Mouse (Mus musculus) kidney, adult 9 months (tissue): ENCODE data around the gene Ppm1h.

Source experiments
- DNase-seq: peaks from one replicate; pipeline ENCODE4 v3.0.0; 2022

The Ppm1h gene

DNA sequence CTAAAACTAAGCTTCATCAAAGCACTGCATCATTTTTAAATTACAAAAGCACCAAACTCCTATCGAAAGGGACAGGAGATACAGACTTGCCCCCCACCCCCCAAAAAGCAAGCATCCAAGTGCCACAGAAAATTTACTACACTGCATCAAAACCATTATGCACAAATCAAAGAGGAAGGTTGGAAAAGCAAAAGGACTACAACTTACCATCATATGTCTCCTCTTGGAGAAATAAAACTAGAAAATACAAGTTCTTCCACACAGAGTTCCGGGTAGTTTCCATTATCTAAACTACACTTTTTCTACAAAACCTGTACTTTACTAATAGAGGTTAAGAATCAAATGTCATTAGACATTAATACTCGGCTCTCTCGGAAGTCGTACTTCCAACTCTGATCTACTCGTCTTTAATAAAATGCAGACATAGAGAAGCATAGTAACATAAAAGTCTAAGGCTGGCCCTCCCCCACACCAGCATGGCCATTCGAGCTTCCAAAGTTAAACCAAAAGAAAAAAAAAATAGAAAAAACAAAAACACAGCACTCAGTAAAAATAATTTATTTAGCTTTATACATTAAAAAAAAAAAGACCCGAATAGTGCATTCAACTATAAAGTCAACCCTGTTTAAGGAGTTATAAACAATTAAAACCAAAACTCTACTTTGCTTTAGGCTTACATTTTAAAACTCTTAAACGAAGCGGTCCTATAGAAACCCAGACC lies 306.1 kb downstream of the Ppm1h start:
- DNase-seq, result no peak

DNA sequence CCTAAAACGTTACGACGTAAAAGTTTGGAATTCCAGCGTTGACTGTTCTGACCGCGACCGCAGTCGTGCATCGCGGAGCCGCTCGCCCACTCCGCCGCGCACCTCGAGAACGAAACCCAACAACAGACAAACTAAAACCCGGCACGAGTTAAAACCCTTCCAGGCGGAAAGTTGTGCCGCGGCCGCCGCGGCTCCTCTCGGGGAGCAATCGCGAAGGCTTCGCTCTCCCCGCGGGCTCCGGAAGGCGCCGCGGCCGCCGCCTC lies 306.6 kb downstream of the Ppm1h start:
- no peak for DNase-seq

DNA sequence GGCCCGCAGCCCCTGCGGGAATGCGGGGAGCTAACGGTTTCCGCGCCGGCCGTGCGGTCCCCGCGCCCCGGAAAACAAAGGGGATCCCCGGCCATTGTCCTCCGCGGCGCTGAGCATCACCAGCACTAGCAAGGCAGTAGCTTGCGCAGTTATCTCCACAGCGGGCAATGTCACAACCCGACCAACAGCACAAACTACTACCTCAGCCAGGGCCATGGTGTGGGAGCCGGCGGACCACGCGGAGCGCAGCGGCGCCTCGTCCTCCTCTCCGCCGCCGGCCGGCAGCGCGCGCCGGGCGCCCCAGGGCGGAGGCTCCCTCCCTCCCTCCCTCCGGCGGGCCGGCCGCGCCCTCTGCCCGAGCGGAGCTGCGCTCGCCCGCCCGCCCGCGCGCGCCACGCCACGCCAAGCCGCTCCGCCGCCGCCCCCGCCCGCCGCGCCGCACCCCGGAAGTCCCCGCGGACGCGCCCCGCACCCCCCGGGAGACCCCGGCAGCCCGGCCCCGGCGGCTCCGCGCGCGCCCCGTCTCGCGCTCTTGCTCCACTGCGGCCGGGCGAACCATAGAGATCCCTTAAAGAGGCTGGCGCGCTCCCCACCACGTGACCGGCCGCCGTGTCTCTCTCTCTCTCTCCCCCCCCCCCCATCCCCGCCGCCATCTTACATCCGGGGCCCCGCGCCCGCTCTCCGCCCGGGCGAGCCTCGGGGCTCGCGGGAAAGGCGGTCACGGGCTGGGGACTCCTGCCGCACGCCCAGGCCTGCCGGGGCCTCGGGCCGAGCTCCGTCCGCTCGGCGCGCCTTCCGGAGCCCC lies 307.2 kb downstream of the Ppm1h start:
- peak; percentile 83 for DNase-seq

GRCm38 (mm10) chr10:122986320-122987225 lies 308.0 kb downstream of the Ppm1h start:
- peak; percentile 79 for DNase-seq

DNA sequence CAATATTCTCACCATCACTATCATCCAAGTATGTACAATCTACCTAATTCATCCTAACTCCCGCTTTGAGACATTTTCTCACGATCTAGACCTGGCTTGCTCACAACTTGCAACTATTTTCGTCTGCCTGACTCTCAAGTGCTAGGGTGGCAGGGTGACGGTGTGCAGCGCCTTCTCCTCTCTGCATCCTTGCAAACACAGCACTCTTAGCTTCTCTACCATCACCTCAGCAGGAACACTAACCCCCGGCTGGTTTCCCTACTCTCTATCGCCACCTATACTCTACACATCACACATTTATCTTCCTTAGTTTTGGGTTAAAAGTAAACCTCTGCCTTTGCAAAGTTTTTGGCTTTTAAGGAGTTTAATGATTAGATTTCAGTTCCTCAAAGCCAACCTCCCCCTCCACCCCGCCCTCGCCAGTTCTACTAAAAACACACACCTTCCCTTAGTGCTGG lies 309.1 kb downstream of the Ppm1h start:
- peak; percentile 76 for DNase-seq

GRCm38 (mm10) chr10:122988372-122988771 lies 309.8 kb downstream of the Ppm1h start:
- DNase-seq, result no peak

DNA sequence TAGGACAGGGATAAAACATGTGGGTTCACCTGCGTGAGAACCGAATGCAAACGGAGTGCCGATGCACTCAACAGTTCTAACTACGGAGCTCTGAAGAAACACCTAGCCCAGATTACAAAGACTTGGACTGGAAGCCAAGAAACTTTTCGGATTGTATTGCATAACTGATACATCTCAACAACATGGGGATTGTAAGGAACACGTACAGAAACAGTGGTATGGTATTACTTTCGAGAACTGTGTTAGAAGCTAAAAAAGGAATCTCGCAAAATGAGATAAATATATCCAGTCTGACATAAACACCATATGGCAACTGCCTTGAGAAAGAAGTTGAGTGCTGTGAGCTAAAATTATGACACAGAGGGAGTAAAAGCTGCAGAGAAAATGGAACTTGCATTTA lies 311.4 kb downstream of the Ppm1h start:
- DNase-seq, result no peak

- DNase-seq, result no peak
Observed at GRCm38 (mm10) chr10:122990606-122991005, 312.0 kb downstream of the Ppm1h start.

DNA sequence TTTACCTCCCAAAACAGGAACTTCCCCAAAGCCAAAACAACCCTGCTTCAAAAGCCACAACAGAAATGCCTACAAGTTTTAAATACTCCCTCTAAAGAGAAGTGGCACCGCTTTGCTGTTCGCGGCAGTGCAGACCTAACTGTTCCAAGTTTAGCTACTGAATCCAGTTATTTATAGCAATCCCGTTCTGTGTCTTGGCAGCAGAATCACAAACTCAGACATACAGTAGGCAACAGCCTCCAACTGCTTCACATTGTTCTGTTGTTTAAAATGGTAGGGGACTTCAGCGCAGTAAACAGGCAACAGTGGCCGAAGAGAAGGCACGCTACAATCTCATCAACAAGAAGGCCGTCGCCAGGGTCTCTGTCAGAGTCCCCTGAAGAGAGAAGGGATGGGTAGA lies 312.5 kb downstream of the Ppm1h start:
- DNase-seq, result no peak

GRCm38 (mm10) chr10:122991648-122992047 lies 313.1 kb downstream of the Ppm1h start:
- DNase-seq, result no peak

- DNase-seq, result no peak
Observed at GRCm38 (mm10) chr10:122994402-122995107, 316.0 kb downstream of the Ppm1h start.
